Comparison of ENCODE assay signal across 22 mouse cellular contexts in the genomic region with DNA sequence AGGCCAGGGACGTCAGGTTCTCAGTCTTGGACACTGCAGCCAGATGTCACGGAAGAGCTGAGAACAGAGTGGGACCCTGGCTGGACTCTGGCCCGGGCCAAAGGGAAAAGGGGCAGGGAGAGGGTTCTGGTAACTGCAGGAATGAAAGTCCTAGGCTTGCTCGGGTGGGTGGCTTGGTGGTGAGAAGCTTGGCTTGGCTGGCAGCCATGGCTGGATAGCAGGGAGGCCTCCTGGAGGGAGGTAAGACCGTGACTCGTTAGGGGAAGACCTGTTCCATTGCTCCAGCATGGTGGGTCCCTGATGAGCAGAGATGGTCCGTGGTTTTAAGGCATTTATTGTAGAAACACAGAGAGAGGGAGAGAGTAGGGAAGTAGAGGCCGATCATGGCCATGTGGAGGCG.
"Had no signal": no experiment of that assay in that cellular context is flagged by ENCODE, and none has a peak within 500 bp of the region (broad histone marks: within the 10 kb centered on the region; RNA-seq: fewer than 3 reads in every experiment).

No protein-coding gene starts in this region.

- H3K9me3 ChIP-seq: limb, embryonic 10.5 days; limb, embryonic 13.5 days; liver, embryonic 12.5 days; liver, embryonic 15.5 days; lung, embryonic 15.5 days; megakaryocyte, embryonic 14.5 days; midbrain, embryonic 12.5 days; midbrain, embryonic 15.5 days; neural tube, embryonic 12.5 days; neural tube, embryonic 15.5 days had no signal

- DNase-seq: kidney, postnatal 14 days; liver; lung, adult 18-20 months; lung, postnatal 10 days; lung, postnatal 36 days; right cerebral cortex, adult 18-20 months; right cerebral cortex, postnatal 14 days; right cerebral cortex, postnatal 4 days; thymus, adult 2 months; thymus, postnatal 14 days; thymus, postnatal 4 days had no signal

- H3K9ac ChIP-seq: limb, embryonic 13.5 days; liver, embryonic 12.5 days; liver, embryonic 15.5 days; lung, embryonic 15.5 days; midbrain, embryonic 12.5 days; midbrain, embryonic 15.5 days; neural tube, embryonic 12.5 days; neural tube, embryonic 15.5 days had no signal

- H3K27me3 ChIP-seq: lung, embryonic 15.5 days; megakaryocyte, embryonic 14.5 days had no signal

- H3K4me2 ChIP-seq: limb, embryonic 13.5 days; liver, embryonic 12.5 days; liver, embryonic 15.5 days; lung, embryonic 15.5 days; midbrain, embryonic 12.5 days; midbrain, embryonic 15.5 days; neural tube, embryonic 12.5 days; neural tube, embryonic 15.5 days had no signal

- H3K27ac ChIP-seq: limb, embryonic 10.5 days; limb, embryonic 13.5 days; liver, embryonic 12.5 days; liver, embryonic 15.5 days; lung, embryonic 15.5 days; midbrain, embryonic 12.5 days; midbrain, embryonic 15.5 days; neural tube, embryonic 12.5 days; neural tube, embryonic 15.5 days; stomach, postnatal 0 days had no signal

- H3K4me3 ChIP-seq: limb, embryonic 10.5 days; limb, embryonic 13.5 days; liver, embryonic 12.5 days; liver, embryonic 15.5 days; lung, embryonic 15.5 days; megakaryocyte, embryonic 14.5 days; midbrain, embryonic 12.5 days; midbrain, embryonic 15.5 days; neural tube, embryonic 12.5 days; neural tube, embryonic 15.5 days had no signal

- ATAC-seq: liver, embryonic 12.5 days; midbrain, embryonic 15.5 days had no signal

- H3K36me3 ChIP-seq: limb, embryonic 10.5 days; limb, embryonic 13.5 days; liver, embryonic 12.5 days; liver, embryonic 15.5 days; lung, embryonic 15.5 days; midbrain, embryonic 12.5 days; midbrain, embryonic 15.5 days; neural tube, embryonic 12.5 days; neural tube, embryonic 15.5 days had no signal
